27 mouse cellular contexts compared by ENCODE assay signal in the genomic region with DNA sequence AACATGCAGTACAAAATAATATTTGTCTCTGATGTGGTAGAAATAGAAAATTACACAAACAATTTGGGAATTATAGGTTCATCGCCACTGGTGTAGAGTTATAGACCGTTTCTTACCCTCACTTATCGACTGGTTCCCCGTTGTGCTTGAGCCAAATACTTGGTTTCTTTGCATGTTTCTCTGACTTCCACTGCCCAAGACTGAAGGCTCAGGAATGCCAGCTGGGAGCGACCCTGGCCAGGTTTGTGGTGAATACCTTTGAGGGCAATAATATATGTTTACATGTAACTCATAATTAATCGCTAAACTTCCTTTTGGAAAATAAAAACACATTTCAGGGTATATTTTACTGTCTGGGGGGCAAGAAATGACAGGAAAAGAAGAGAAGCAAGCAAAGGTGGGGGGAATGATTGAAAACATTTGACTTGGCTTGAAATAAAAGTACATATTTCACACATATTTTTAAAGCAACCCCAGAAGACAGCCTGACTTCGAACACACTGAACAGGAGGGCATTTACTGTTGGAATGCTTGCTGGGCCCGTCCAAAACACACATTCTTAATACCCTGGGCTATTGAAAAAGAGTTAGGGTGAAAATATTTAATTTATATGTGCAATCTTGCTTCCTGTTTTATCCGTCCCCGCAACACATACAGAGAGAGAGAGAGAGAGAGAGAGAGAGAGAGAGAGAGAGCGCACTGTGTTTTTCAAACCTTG.
DNase-seq lines count a peak whose midpoint lies in the region; ATAC-seq and TF ChIP-seq lines count a peak whose summit lies in the region.
"Had no signal": no experiment of that assay in that cellular context is flagged by ENCODE, and none has a peak within 500 bp of the region (broad histone marks: within the 10 kb centered on the region; RNA-seq: fewer than 3 reads in every experiment).

No protein-coding gene starts in this region.

- no peak overlapping the region for H3K4me3 ChIP-seq in embryonic facial prominence, embryonic 13.5 days
- no peak overlapping the region for H3K4me3 ChIP-seq in embryonic facial prominence, embryonic 10.5 days
- H3K4me3 ChIP-seq in lung, embryonic 15.5 days: no peak overlapping the region
- no peak overlapping the region for H3K4me3 ChIP-seq in embryonic facial prominence, embryonic 14.5 days (ENCODE audit: low read depth, low read length)
- no peak overlapping the region for H3K4me3 ChIP-seq in limb, embryonic 14.5 days (replicated peaks; ENCODE audit: low read length)
- H3K4me3 ChIP-seq in kidney, embryonic 15.5 days (replicated peaks): no peak overlapping the region
- H3K4me3 ChIP-seq: forebrain, embryonic 10.5 days; forebrain, embryonic 13.5 days; heart, adult 2 months; heart, embryonic 10.5 days; heart, embryonic 13.5 days had no signal

- no peak for TF ChIP-seq POLR2A in limb, embryonic 14.5 days (IDR thresholded peaks at IDR 0.05; ENCODE audit: borderline replicate concordance, extremely low read depth, insufficient read depth, insufficient read length)

- no peaks in the 10 kb centered on the region for H3K36me3 ChIP-seq in embryonic facial prominence, embryonic 13.5 days
- no peaks in the 10 kb centered on the region for H3K36me3 ChIP-seq in embryonic facial prominence, embryonic 10.5 days (replicated peaks)
- H3K36me3 ChIP-seq in lung, embryonic 15.5 days: no peaks in the 10 kb centered on the region
- no peaks in the 10 kb centered on the region for H3K36me3 ChIP-seq in embryonic facial prominence, embryonic 14.5 days (ENCODE audit: control insufficient read depth, insufficient read depth, low read length)
- H3K36me3 ChIP-seq in limb, embryonic 14.5 days (ENCODE audit: control insufficient read depth, insufficient read depth, low read length): no peaks in the 10 kb centered on the region
- no peaks in the 10 kb centered on the region for H3K36me3 ChIP-seq in kidney, embryonic 15.5 days
- H3K36me3 ChIP-seq: forebrain, embryonic 10.5 days; heart, embryonic 10.5 days; heart, embryonic 13.5 days had no signal

- ATAC-seq in embryonic facial prominence, embryonic 13.5 days (ENCODE audit: insufficient number of reproducible peaks, insufficient read depth, low FRiP score, low TSS enrichment, low read depth): peak; percentile 43; the same call in 1 of the 2 replicates
- ATAC-seq in lung, embryonic 15.5 days (ENCODE audit: borderline replicate concordance, extremely low read depth, low FRiP score, low TSS enrichment): no peak
- peak; percentile 53; the same call in 1 of the 2 replicates for ATAC-seq in embryonic facial prominence, embryonic 14.5 days (ENCODE audit: low read depth)
- peak; percentile 70 for ATAC-seq in limb, embryonic 14.5 days (ENCODE audit: low FRiP score, low read depth)
- no peak for ATAC-seq in kidney, embryonic 15.5 days (replicated peaks; ENCODE audit: low FRiP score)
- ATAC-seq: activated CD4-positive, CD25-positive, alpha-beta regulatory T cell, adult 4 months; forebrain, embryonic 13.5 days; forebrain, embryonic 16.5 days had no signal

- H3K27ac ChIP-seq in embryonic facial prominence, embryonic 13.5 days: peak overlapping the region; percentile 51; the same call in 1 of the 2 replicates
- H3K27ac ChIP-seq in embryonic facial prominence, embryonic 10.5 days (replicated peaks): no peak overlapping the region
- peak overlapping the region; percentile 70 for H3K27ac ChIP-seq in lung, embryonic 15.5 days
- 0 out of 2 replicates have a peak overlapping the region, but pooled peaks have one; percentile 52 for H3K27ac ChIP-seq in embryonic facial prominence, embryonic 14.5 days (replicated peaks; ENCODE audit: low read depth, low read length)
- H3K27ac ChIP-seq in limb, embryonic 14.5 days (replicated peaks; ENCODE audit: low read depth, low read length): no peak overlapping the region
- H3K27ac ChIP-seq in kidney, embryonic 15.5 days: no peak overlapping the region
- H3K27ac ChIP-seq: forebrain, embryonic 10.5 days; forebrain, embryonic 13.5 days; heart, adult 2 months; heart, embryonic 10.5 days; heart, embryonic 13.5 days; hindbrain, embryonic 14.5 days had no signal

- DNase-seq in embryonic facial prominence, embryonic 10.5 days (ENCODE audit: low spot score): no peak
- DNase-seq in lung, adult 18-20 months: no peak
- peak; percentile 64 for DNase-seq in embryonic facial prominence, embryonic 14.5 days (ENCODE audit: low spot score)
- no peak for DNase-seq in limb, embryonic 14.5 days (ENCODE audit: low spot score)
- DNase-seq in ovary, postnatal 10 days (ENCODE audit: low spot score): no peak
- DNase-seq: adrenal gland, adult 8-10 months; adrenal gland, postnatal 25 days; cerebellum, adult 11-12 months; cerebellum, adult 8-10 months; cerebellum, postnatal 10 days; cerebellum, postnatal 36 days; embryo, embryonic 11 days; gastrocnemius, postnatal 10 days; gastrocnemius, postnatal 36 days; heart, adult 2 months; heart, postnatal 14 days; heart, postnatal 4 days had no signal

- H3K27me3 ChIP-seq in embryonic facial prominence, embryonic 13.5 days: no peaks in the 10 kb centered on the region
- H3K27me3 ChIP-seq in embryonic facial prominence, embryonic 10.5 days (replicated peaks; ENCODE audit: low read depth, poor library complexity, severe bottlenecking): no peaks in the 10 kb centered on the region
- no peaks in the 10 kb centered on the region for H3K27me3 ChIP-seq in lung, embryonic 15.5 days
- H3K27me3 ChIP-seq in embryonic facial prominence, embryonic 14.5 days (replicated peaks; ENCODE audit: control insufficient read depth, insufficient read depth, low read length): no peaks in the 10 kb centered on the region
- no peaks in the 10 kb centered on the region for H3K27me3 ChIP-seq in limb, embryonic 14.5 days (ENCODE audit: control insufficient read depth, insufficient read depth, low read length)
- no peaks in the 10 kb centered on the region for H3K27me3 ChIP-seq in kidney, embryonic 15.5 days
- H3K27me3 ChIP-seq: forebrain, embryonic 13.5 days; heart, embryonic 13.5 days had no signal

- H3K4me1 ChIP-seq in embryonic facial prominence, embryonic 13.5 days: peaks cover 4% of the 10 kb centered on the region; the same call in 1 of the 2 replicates
- no peaks in the 10 kb centered on the region; the same call in 1 of the 2 replicates for H3K4me1 ChIP-seq in embryonic facial prominence, embryonic 10.5 days
- peaks cover 3% of the 10 kb centered on the region; the same call in 1 of the 2 replicates for H3K4me1 ChIP-seq in lung, embryonic 15.5 days
- peaks cover 8% of the 10 kb centered on the region; the same call in 1 of the 2 replicates for H3K4me1 ChIP-seq in embryonic facial prominence, embryonic 14.5 days (ENCODE audit: control insufficient read depth, insufficient read depth, low read length)
- peaks cover 5% of the 10 kb centered on the region; the same call in 1 of the 2 replicates for H3K4me1 ChIP-seq in limb, embryonic 14.5 days (ENCODE audit: control insufficient read depth, insufficient read depth, low read length)
- no peaks in the 10 kb centered on the region for H3K4me1 ChIP-seq in kidney, embryonic 15.5 days
- H3K4me1 ChIP-seq: forebrain, embryonic 10.5 days; forebrain, embryonic 13.5 days; heart, embryonic 10.5 days; heart, embryonic 13.5 days had no signal

- H3K9ac ChIP-seq in embryonic facial prominence, embryonic 13.5 days: no peak overlapping the region
- no peak overlapping the region for H3K9ac ChIP-seq in lung, embryonic 15.5 days
- no peak overlapping the region for H3K9ac ChIP-seq in embryonic facial prominence, embryonic 14.5 days (ENCODE audit: low read depth, low read length)
- no peak overlapping the region for H3K9ac ChIP-seq in limb, embryonic 14.5 days (ENCODE audit: low read depth, low read length, severe bottlenecking)
- H3K9ac ChIP-seq in kidney, embryonic 15.5 days: no peak overlapping the region
- H3K9ac ChIP-seq: forebrain, embryonic 13.5 days; heart, embryonic 13.5 days; hindbrain, embryonic 14.5 days had no signal

- no peaks in the 10 kb centered on the region for H3K9me3 ChIP-seq in embryonic facial prominence, embryonic 13.5 days
- H3K9me3 ChIP-seq in embryonic facial prominence, embryonic 10.5 days: 0 out of 2 replicates have a peak, but pooled peaks cover 2% of the 10 kb centered on the region
- no peaks in the 10 kb centered on the region for H3K9me3 ChIP-seq in lung, embryonic 15.5 days
- H3K9me3 ChIP-seq in embryonic facial prominence, embryonic 14.5 days (ENCODE audit: control insufficient read depth, low read length): no peaks in the 10 kb centered on the region
- H3K9me3 ChIP-seq in limb, embryonic 14.5 days (ENCODE audit: control insufficient read depth, low read length): no peaks in the 10 kb centered on the region
- H3K9me3 ChIP-seq in kidney, embryonic 15.5 days (replicated peaks): peaks cover 6% of the 10 kb centered on the region; the same call in 1 of the 2 replicates
- H3K9me3 ChIP-seq: forebrain, embryonic 10.5 days; forebrain, embryonic 13.5 days; heart, embryonic 10.5 days had no signal

- no peak overlapping the region for H3K4me2 ChIP-seq in embryonic facial prominence, embryonic 13.5 days
- no peak overlapping the region; the same call in 1 of the 2 replicates for H3K4me2 ChIP-seq in lung, embryonic 15.5 days
- H3K4me2 ChIP-seq in embryonic facial prominence, embryonic 14.5 days (ENCODE audit: low read depth, low read length): no peak overlapping the region
- no peak overlapping the region for H3K4me2 ChIP-seq in limb, embryonic 14.5 days (replicated peaks; ENCODE audit: low read depth, low read length, severe bottlenecking)
- H3K4me2 ChIP-seq in kidney, embryonic 15.5 days: no peak overlapping the region
- H3K4me2 ChIP-seq: forebrain, embryonic 13.5 days; heart, embryonic 13.5 days; hindbrain, embryonic 14.5 days had no signal

- WGBS in embryonic facial prominence, embryonic 13.5 days: 65% methylated on average over 11 of the region's 11 CpGs
- 91% methylated on average over 11 of the region's 11 CpGs for WGBS in embryonic facial prominence, embryonic 10.5 days
- WGBS in lung, embryonic 15.5 days: 65% methylated on average over 11 of the region's 11 CpGs
- 60% methylated on average over 11 of the region's 11 CpGs for WGBS in embryonic facial prominence, embryonic 14.5 days
- WGBS in limb, embryonic 14.5 days: 50% methylated on average over 11 of the region's 11 CpGs
- WGBS in kidney, embryonic 15.5 days: 79% methylated on average over 11 of the region's 11 CpGs

Comparison
In these comparisons a context has a peak if more than half of its experiments do, and no peak if none do; other contexts are left out.
1. H3K27ac ChIP-seq: peak in embryonic facial prominence, embryonic 13.5 days (single experiment), lung, embryonic 15.5 days (single experiment) and embryonic facial prominence, embryonic 14.5 days (single experiment); none in embryonic facial prominence, embryonic 10.5 days (single experiment), limb, embryonic 14.5 days (single experiment) and kidney, embryonic 15.5 days (single experiment).
2. ATAC-seq: peak in embryonic facial prominence, embryonic 13.5 days (single experiment), embryonic facial prominence, embryonic 14.5 days (single experiment) and limb, embryonic 14.5 days (single experiment); none in lung, embryonic 15.5 days (single experiment) and kidney, embryonic 15.5 days (single experiment).